Mouse (Mus musculus) neural tube, embryonic 14.5 days (tissue): Measurements from ENCODE around the gene Slc35c2. TPM values are rescaled to one million over a fixed set of nuclear protein-coding genes. Genes with fewer than 3 reads are reported as not detected.

Experiments used
- ATAC-seq: fragments of 200-750 bp; cut with Nextera tagmentation; 2 replicates; pipeline ENCODE4 v1.8.0; 2017; ENCODE audit warnings: low read depth, mild to moderate bottlenecking, moderate TSS enrichment, moderate library complexity
- H3K27ac ChIP-seq: fragments of 300-500 bp; sonication (generic); 2 replicates; pipeline ENCODE4 v1.5.1; 2014; ENCODE audit warnings: low read depth, mild to moderate bottlenecking, control low read depth, low read length, moderate library complexity, mixed read lengths
- H3K27me3 ChIP-seq: fragments of 300-500 bp; sonication (generic); 2 replicates; pipeline ENCODE4 v1.6.1; 2014; ENCODE audit warnings: low read length; ENCODE audit not compliant: control insufficient read depth, insufficient read depth
- H3K36me3 ChIP-seq: fragments of 300-500 bp; sonication (generic); 2 replicates; pipeline ENCODE4 v1.6.1; 2014; ENCODE audit warnings: low read length, mixed read lengths; ENCODE audit not compliant: control insufficient read depth, insufficient read depth
- H3K4me1 ChIP-seq: fragments of 300-500 bp; sonication (generic); 2 replicates; pipeline ENCODE4 v1.6.1; 2014; ENCODE audit warnings: low read length; ENCODE audit not compliant: control insufficient read depth, insufficient read depth
- H3K4me2 ChIP-seq: fragments of 300-500 bp; sonication (generic); 2 replicates; pipeline ENCODE4 v1.6.1; 2014; ENCODE audit warnings: mild to moderate bottlenecking, low read depth, low read length, control low read depth
- H3K4me3 ChIP-seq: fragments of 300-500 bp; sonication (generic); 2 replicates; pipeline ENCODE4 v1.5.1; 2014; ENCODE audit warnings: low read depth, low read length, control low read depth, mixed read lengths
- H3K9ac ChIP-seq: fragments of 300-500 bp; sonication (generic); replicated peaks from 2 replicates; pipeline ENCODE4 v1.6.1; 2014; ENCODE audit warnings: low read depth, mild to moderate bottlenecking, control low read depth, low read length, mixed read lengths
- H3K9me3 ChIP-seq: fragments of 300-500 bp; sonication (generic); 2 replicates; pipeline ENCODE4 v1.6.1; 2016; ENCODE audit warnings: low read length; ENCODE audit not compliant: control insufficient read depth
- WGBS: fragments of 180-500 bp; shearing (Covaris S2); extraction: QIAGEN DNeasy Blood & Tissue Kit; methylation state at CpG from one replicate; pipeline ENCODE4 v1.1.7; 2014; 5-methylcytosine and 5-hydroxymethylcytosine counted together
- polyA plus RNA-seq: library from polyadenylated mRNA; unstranded; fragments of >200 nt; fragmentation: Nextera tagmentation; extraction: Ambion mirVana; gene quantifications from 2 replicates; pipeline ENCODE4 v1.2.1, GENCODE M21; 2014

Gene Slc35c2
- polyA plus RNA-seq, 1 experiment from 2014 or later = 59.0 TPM

GRCm38 (mm10) chr2:165256213-165256612 is 31.5 kb downstream of the Slc35c2 start:
- WGBS = 67% methylated on average over 10 of the region's 10 CpGs
- Histone ChIP-seq H3K27ac (no peak overlapping the region), H3K27me3 (peaks cover 6% of the 10 kb centered on the region), H3K4me1 (peaks cover 14% of the 10 kb centered on the region), H3K9ac (no peak overlapping the region), H3K36me3 (no peaks in the 10 kb centered on the region), H3K4me3 (no peak overlapping the region), H3K4me2 (no peak overlapping the region), H3K9me3 (no peaks in the 10 kb centered on the region)
- no peak for ATAC-seq

- H3K9me3 ChIP-seq = no peaks in the 10 kb centered on the region
- WGBS = 3% methylated on average over 10 of the region's 10 CpGs
- peaks cover 6% of the 10 kb centered on the region for H3K27me3 ChIP-seq
- peaks cover 9% of the 10 kb centered on the region; the same call in 1 of the 2 replicates for H3K4me1 ChIP-seq
- no peak overlapping the region for H3K4me2 ChIP-seq
- no peak overlapping the region for H3K27ac ChIP-seq
- H3K9ac ChIP-seq = no peak overlapping the region
- H3K4me3 ChIP-seq = no peak overlapping the region
- no peak for ATAC-seq
- H3K36me3 ChIP-seq = no peaks in the 10 kb centered on the region
Measured at GRCm38 (mm10) chr2:165253867-165254266, 33.8 kb downstream of the Slc35c2 start.

GRCm38 (mm10) chr2:165253269-165253668 is 34.4 kb downstream of the Slc35c2 start:
- no peaks in the 10 kb centered on the region for H3K9me3 ChIP-seq
- H3K4me1 ChIP-seq = peaks cover 9% of the 10 kb centered on the region; the same call in 1 of the 2 replicates
- ATAC-seq = no peak
- H3K27me3 ChIP-seq = peaks cover 6% of the 10 kb centered on the region
- H3K27ac ChIP-seq = no peak overlapping the region
- WGBS = 78% methylated on average over 8 of the region's 8 CpGs
- no peaks in the 10 kb centered on the region for H3K36me3 ChIP-seq
- no peak overlapping the region for H3K9ac ChIP-seq
- no peak overlapping the region for H3K4me2 ChIP-seq
- H3K4me3 ChIP-seq = no peak overlapping the region

GRCm38 (mm10) chr2:165252801-165253200 is 34.9 kb downstream of the Slc35c2 start:
- H3K4me1 ChIP-seq = peaks cover 9% of the 10 kb centered on the region; the same call in 1 of the 2 replicates
- no peaks in the 10 kb centered on the region for H3K9me3 ChIP-seq
- no peaks in the 10 kb centered on the region for H3K36me3 ChIP-seq
- H3K4me3 ChIP-seq = no peak overlapping the region
- 56% methylated on average over 9 of the region's 9 CpGs for WGBS
- H3K9ac ChIP-seq = no peak overlapping the region
- no peak overlapping the region for H3K27ac ChIP-seq
- no peak for ATAC-seq
- peaks cover 6% of the 10 kb centered on the region for H3K27me3 ChIP-seq
- no peak overlapping the region for H3K4me2 ChIP-seq

GRCm38 (mm10) chr2:165252381-165252780 is 35.3 kb downstream of the Slc35c2 start:
- Histone ChIP-seq H3K9me3 (no peaks in the 10 kb centered on the region), H3K9ac (no peak overlapping the region), H3K4me1 (peaks cover 9% of the 10 kb centered on the region; the same call in 1 of the 2 replicates), H3K27me3 (peaks cover 6% of the 10 kb centered on the region), H3K27ac (no peak overlapping the region), H3K36me3 (no peaks in the 10 kb centered on the region), H3K4me3 (no peak overlapping the region), H3K4me2 (no peak overlapping the region)
- no peak for ATAC-seq
- WGBS = 83% methylated on average over 8 of the region's 8 CpGs

- Histone ChIP-seq H3K27me3 (peaks cover 6% of the 10 kb centered on the region), H3K27ac (no peak overlapping the region), H3K9ac (no peak overlapping the region), H3K9me3 (no peaks in the 10 kb centered on the region), H3K4me3 (no peak overlapping the region), H3K4me1 (peaks cover 11% of the 10 kb centered on the region; the same call in 1 of the 2 replicates), H3K36me3 (no peaks in the 10 kb centered on the region), H3K4me2 (no peak overlapping the region)
- WGBS = 31% methylated on average over 1 of the region's 1 CpGs
- no peak for ATAC-seq
Measured at GRCm38 (mm10) chr2:165250903-165251302, 36.8 kb downstream of the Slc35c2 start.

GRCm38 (mm10) chr2:165248967-165249366 is 38.7 kb downstream of the Slc35c2 start:
- H3K9ac ChIP-seq = no peak overlapping the region
- H3K27me3 ChIP-seq = peaks cover 13% of the 10 kb centered on the region
- no peak overlapping the region for H3K4me3 ChIP-seq
- no peak for ATAC-seq
- no peaks in the 10 kb centered on the region for H3K9me3 ChIP-seq
- no peak overlapping the region for H3K27ac ChIP-seq
- H3K36me3 ChIP-seq = no peaks in the 10 kb centered on the region
- no peak overlapping the region for H3K4me2 ChIP-seq
- H3K4me1 ChIP-seq = peaks cover 5% of the 10 kb centered on the region; the same call in 1 of the 2 replicates
- WGBS = 5% methylated on average over 3 of the region's 3 CpGs

- H3K9ac ChIP-seq = no peak overlapping the region
- H3K4me1 ChIP-seq = peaks cover 16% of the 10 kb centered on the region
- no peaks in the 10 kb centered on the region for H3K9me3 ChIP-seq
- H3K27ac ChIP-seq = no peak overlapping the region
- 9% methylated on average over 11 of the region's 11 CpGs for WGBS
- H3K4me2 ChIP-seq = no peak overlapping the region
- H3K4me3 ChIP-seq = no peak overlapping the region
- no peak for ATAC-seq
- peaks cover 6% of the 10 kb centered on the region for H3K27me3 ChIP-seq
- no peaks in the 10 kb centered on the region for H3K36me3 ChIP-seq
Measured at GRCm38 (mm10) chr2:165246349-165246748, 41.3 kb downstream of the Slc35c2 start.

- H3K4me2 ChIP-seq = no peak overlapping the region
- no peak overlapping the region for H3K4me3 ChIP-seq
- peaks cover 16% of the 10 kb centered on the region for H3K4me1 ChIP-seq
- no peaks in the 10 kb centered on the region for H3K36me3 ChIP-seq
- 3% methylated on average over 11 of the region's 11 CpGs for WGBS
- no peaks in the 10 kb centered on the region for H3K9me3 ChIP-seq
- no peak overlapping the region for H3K27ac ChIP-seq
- peaks cover 25% of the 10 kb centered on the region for H3K27me3 ChIP-seq
- H3K9ac ChIP-seq = no peak overlapping the region
- no peak for ATAC-seq
Measured at GRCm38 (mm10) chr2:165243122-165243720, 44.4 kb downstream of the Slc35c2 start.
